Mouse (Mus musculus) thymus, adult 2 months (tissue): Measurements from ENCODE around the gene Zfp735. TPM values are rescaled to one million over a fixed set of nuclear protein-coding genes. Genes with fewer than 3 reads are reported as not detected.

Experiments used
- DNase-seq: peaks from one replicate; pipeline ENCODE4 v3.0.0; 2021
- H3K27ac ChIP-seq: fragments of 200-500 bp; 2 replicates; pipeline ENCODE4 v1.5.1; 2012; ENCODE audit warnings: low read length, control low read depth; ENCODE audit not compliant: control insufficient read depth, insufficient read depth
- H3K27me3 ChIP-seq: fragments of 200-500 bp; 2 replicates; pipeline ENCODE4 v1.6.1; 2012; ENCODE audit warnings: mild to moderate bottlenecking, low read length, moderate library complexity, mixed read lengths; ENCODE audit not compliant: control insufficient read depth, insufficient read depth
- H3K36me3 ChIP-seq: fragments of 200-500 bp; 2 replicates; pipeline ENCODE4 v1.6.1; 2012; ENCODE audit warnings: mild to moderate bottlenecking, low read length, moderate library complexity; ENCODE audit not compliant: control insufficient read depth, insufficient read depth
- H3K4me1 ChIP-seq: fragments of 200-500 bp; replicated peaks from 2 replicates; pipeline ENCODE4 v1.6.1; 2012; ENCODE audit warnings: low read length; ENCODE audit not compliant: control insufficient read depth, insufficient read depth
- H3K4me3 ChIP-seq: fragments of 200-500 bp; 2 replicates; pipeline ENCODE4 v1.5.1; 2012; ENCODE audit warnings: mild to moderate bottlenecking, low read length, control low read depth, moderate library complexity; ENCODE audit not compliant: control insufficient read depth, insufficient read depth
- CTCF ChIP-seq: fragments of 200-500 bp; IDR thresholded peaks from 2 replicates; pipeline ENCODE4 v1.5.1; 2012; ENCODE audit warnings: mild to moderate bottlenecking, control low read depth, low read length, moderate library complexity, borderline replicate concordance; ENCODE audit not compliant: control insufficient read depth, poor library complexity, insufficient read depth; ENCODE audit errors: extremely low read depth
- POLR2A ChIP-seq: fragments of 200-500 bp; IDR thresholded peaks from 2 replicates; pipeline ENCODE4 v1.6.1; 2012; ENCODE audit warnings: mild to moderate bottlenecking, low read length, control low read depth, moderate library complexity; ENCODE audit not compliant: control insufficient read depth, poor library complexity, insufficient read depth; ENCODE audit errors: extremely low read depth
- WGBS: fragments of 180-500 bp; shearing (Covaris S2); methylation state at CpG from one replicate; pipeline ENCODE4 v1.1.7; 2018; 5-methylcytosine and 5-hydroxymethylcytosine counted together
- polyA plus RNA-seq: library from polyadenylated mRNA; depleted of rRNA; stranded (reverse); fragments of >200 nt; gene quantifications from 2 replicates; pipeline ENCODE4 v1.2.3, GENCODE M21; 2012; rRNA removed

The Zfp735 gene
- not detected in 2 replicates for polyA plus RNA-seq

- no peak for DNase-seq
- H3K27me3 ChIP-seq, result no peaks in the 10 kb centered on the region
- no peaks in the 10 kb centered on the region for H3K4me1 ChIP-seq
- H3K27ac ChIP-seq, result no peak within 1 kb of the TSS
- 93% methylated on average over 2 of the region's 2 CpGs for WGBS
- no peaks in the 10 kb centered on the region for H3K36me3 ChIP-seq
- no peak for TF ChIP-seq POLR2A
- TF ChIP-seq CTCF, result no peak
- no peak within 1 kb of the TSS for H3K4me3 ChIP-seq
Observed at GRCm38 (mm10) chr11:73688478-73688877, at the start of gene Zfp735. Zfp735 (plus strand) TSS chr11:73688778.

DNA sequence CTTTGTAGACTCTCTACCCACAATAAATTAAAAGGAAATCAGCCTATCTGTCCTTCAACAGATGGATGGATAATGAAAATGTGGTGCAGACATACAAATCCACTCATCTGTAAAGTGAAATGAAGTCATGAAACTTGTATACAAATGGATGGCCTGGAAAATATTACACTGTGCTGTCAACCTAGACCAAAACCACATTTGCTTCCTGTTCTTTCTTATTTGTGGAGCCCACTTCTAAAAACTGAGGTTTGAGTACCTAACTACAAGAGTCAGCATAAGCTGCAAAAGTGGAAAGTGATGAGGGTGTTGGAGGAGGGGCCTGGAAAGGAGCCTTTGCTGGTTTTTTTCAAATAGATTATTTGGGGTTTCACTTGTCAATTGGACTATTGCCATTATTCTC lies 70.5 kb downstream of the Zfp735 start:
- DNase-seq, result no peak
- H3K27ac ChIP-seq, result no peak overlapping the region
- TF ChIP-seq CTCF, result no peak
- TF ChIP-seq POLR2A, result no peak
- no peak overlapping the region for H3K4me3 ChIP-seq
- H3K4me1 ChIP-seq, result no peaks in the 10 kb centered on the region
- no peaks in the 10 kb centered on the region for H3K36me3 ChIP-seq
- H3K27me3 ChIP-seq, result no peaks in the 10 kb centered on the region

Other genes with a start within 250 kb of the Zfp735 start
- gene Olfr380, start 231.3 kb upstream of the Zfp735 start, polyA plus RNA-seq, result not detected in 2 replicates
- not detected in 2 replicates for gene Olfr381, start 197.2 kb upstream of the Zfp735 start, polyA plus RNA-seq
- gene Olfr382, start 171.6 kb upstream of the Zfp735 start, polyA plus RNA-seq, result not detected in 2 replicates
- gene Olfr385, start 95.8 kb upstream of the Zfp735 start, polyA plus RNA-seq, result not detected in 2 replicates
- not detected in 2 replicates for gene Olfr384, start 90.2 kb upstream of the Zfp735 start, polyA plus RNA-seq
- gene Olfr389, start 91.9 kb downstream of the Zfp735 start, polyA plus RNA-seq, result not detected in 2 replicates
- not detected in 2 replicates for gene Olfr390, start 94.2 kb downstream of the Zfp735 start, polyA plus RNA-seq
- gene Olfr391-ps, start 114.3 kb downstream of the Zfp735 start, polyA plus RNA-seq, result not detected in 2 replicates
- not detected in 2 replicates for gene Olfr392, start 128.3 kb downstream of the Zfp735 start, polyA plus RNA-seq
- gene Olfr393, start 162.7 kb downstream of the Zfp735 start, polyA plus RNA-seq, result not detected in 2 replicates
- gene Olfr394, start 202.0 kb downstream of the Zfp735 start, polyA plus RNA-seq, result not detected in 2 replicates
- not detected in 2 replicates for gene Olfr395, start 220.5 kb downstream of the Zfp735 start, polyA plus RNA-seq
- not detected in 2 replicates for gene Olfr23, start 247.9 kb downstream of the Zfp735 start, polyA plus RNA-seq